Mouse (Mus musculus): ENCODE results near the gene Camta1.

DNA sequence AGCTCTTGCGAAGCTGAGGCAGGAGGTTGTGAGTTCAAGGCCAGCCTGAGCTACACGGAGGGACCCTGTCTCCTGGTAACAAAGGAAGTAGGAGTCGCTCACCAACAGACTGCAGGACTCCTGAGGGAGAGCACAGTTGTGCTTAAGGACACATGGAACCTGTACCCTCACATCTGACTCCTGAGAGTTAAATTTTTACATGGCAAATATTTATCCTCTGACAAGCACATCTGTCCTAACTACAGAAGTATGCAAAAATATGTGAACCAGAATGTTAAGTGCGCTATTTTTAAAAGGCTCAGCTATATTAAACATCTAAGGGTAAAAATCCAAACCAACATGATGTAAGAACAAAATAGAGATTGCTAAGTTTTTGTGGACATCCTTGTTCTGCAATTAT is 56.0 kb downstream of the Camta1 start:
- no peak for TF ChIP-seq CTCF (IDR thresholded peaks at IDR 0.05; ENCODE audit: low read depth, low read length)
- no peak for TF ChIP-seq POLR2A (IDR thresholded peaks at IDR 0.05; ENCODE audit: extremely low read depth, insufficient read depth, low read length)

Measured in liver, adult 2 months (tissue).